Mouse (Mus musculus) urinary bladder, postnatal 10 days (tissue): Measurements from ENCODE around the gene Hist2h4.
A peak's percentile ranks its signal among the peaks of the same experiment; 100 is the strongest.
"Not testable (repeated sequence)": the region's sequence is repeated elsewhere in the genome, so short reads cannot be mapped to it uniquely, and the experiment has no call there.

Source experiments
- DNase-seq: peaks from one replicate; pipeline ENCODE4 v3.0.0; 2022; ENCODE audit warnings: low spot score

Hist2h4 gene

DNA sequence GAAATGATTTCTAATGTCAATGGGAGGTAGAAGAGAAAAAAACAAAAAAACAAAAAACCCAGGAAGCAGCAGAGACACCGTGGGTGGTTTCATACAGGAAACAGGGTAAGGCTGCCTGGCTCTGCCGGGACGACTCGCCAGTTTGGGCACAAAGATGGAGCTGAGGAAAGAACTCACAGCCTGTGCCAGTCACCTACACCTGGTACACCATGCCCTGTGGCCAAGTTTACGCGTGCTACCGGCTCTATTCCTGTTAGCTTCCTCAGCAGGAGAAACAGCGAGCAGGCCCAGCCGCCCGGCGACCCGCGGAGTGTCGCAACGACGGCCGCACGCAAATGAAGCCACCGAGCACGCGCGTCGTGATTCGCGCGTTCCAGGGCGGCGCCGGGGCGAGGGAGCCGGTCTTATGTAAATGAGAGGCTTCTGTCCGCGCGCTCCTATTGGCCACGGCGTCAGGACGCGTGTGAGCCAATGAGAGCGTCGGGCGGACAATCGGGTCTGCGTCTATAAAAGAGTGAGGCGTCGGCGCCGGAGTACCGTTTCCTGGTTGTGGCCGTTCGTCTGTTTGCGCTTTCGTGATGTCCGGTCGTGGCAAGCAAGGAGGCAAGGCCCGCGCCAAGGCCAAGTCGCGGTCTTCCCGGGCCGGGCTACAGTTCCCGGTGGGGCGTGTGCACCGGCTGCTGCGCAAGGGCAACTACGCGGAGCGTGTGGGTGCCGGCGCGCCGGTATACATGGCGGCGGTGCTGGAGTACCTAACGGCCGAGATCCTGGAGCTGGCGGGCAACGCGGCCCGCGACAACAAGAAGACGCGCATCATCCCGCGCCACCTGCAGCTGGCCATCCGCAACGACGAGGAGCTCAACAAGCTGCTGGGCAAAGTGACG, 17.9 kb downstream of the Hist2h4 start, which contains the start of gene Hist2h2aa1:
TSS of gene Hist2h2aa1 (plus strand) at position 495 of the 884 bp plus-strand sequence.
- DNase-seq = peak; percentile 23

DNA sequence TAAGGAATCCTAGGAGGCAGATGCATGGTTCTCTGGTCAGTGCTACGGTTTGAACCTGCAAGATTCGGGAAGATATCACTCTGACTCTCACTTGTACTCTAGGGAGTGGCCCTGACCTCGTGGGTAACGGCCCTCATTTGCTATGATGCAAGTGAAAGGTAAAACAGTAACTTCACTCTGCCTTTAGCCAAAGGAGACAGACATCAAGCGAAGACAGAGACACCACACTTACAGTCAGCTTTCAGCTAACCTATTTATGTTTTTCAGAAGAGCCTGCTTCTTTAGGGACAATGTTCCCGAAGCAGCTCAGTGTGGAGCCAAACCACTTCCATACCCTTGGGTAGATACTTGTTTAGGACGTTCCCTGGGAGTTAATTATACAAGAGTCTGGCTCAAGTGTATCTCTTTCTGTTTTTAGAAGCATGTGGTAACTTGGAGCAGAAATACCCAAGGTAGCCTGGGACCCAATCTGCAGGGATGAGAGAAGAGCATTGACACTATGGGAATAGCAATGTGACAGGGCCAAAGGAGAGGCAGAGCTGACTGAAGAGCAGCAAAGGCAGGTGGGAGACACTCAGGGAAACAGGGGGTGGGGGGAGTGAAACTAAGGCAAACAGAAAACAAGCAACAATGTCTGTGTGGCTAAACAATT, 19.1 kb downstream of the Hist2h4 start:
- DNase-seq = no peak

DNA sequence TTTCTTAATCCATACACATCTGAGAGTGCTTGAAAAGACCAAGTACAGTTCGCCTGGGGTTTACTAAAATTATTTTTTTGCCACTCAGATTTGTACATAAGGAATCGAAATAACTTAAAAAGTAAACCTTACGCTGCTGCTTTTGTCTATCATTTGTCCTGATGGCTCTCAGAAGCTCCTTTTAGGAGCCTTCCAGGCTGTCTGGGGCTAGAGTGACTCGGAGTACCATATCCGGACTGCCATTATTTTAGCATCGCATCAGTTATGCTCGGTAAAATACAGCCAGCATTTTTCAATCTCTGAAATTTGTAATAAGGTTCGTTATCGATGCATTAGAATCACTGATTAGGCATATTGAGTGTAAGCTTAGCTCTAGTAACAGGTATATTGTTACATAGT, 22.3 kb downstream of the Hist2h4 start:
- DNase-seq = no peak

DNA sequence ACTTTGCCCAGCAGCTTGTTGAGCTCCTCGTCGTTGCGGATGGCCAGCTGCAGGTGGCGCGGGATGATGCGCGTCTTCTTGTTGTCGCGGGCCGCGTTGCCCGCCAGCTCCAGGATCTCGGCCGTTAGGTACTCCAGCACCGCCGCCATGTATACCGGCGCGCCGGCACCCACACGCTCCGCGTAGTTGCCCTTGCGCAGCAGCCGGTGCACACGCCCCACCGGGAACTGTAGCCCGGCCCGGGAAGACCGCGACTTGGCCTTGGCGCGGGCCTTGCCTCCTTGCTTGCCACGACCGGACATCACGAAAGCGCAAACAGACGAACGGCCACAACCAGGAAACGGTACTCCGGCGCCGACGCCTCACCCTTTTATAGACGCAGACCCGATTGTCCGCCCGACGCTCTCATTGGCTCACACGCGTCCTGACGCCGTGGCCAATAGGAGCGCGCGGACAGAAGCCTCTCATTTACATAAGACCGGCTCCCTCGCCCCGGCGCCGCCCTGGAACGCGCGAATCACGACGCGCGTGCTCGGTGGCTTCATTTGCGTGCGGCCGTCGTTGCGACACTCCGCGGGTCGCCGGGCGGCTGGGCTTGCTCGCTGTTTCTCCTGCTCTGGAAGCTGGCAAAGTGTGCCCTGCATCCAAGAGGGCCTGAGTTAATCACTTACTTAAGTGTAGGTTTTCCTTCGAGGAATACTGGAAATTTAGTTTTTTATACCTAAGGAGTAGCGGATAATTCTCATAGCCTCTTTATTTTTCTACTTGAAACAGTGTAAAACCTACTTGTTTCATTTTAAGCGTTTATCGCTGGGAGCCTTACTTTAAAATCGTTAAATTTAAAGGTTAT, 22.9 kb downstream of the Hist2h4 start, which contains the start of gene Hist2h2aa2:
TSS of gene Hist2h2aa2 (minus strand) at position 328 of the 850 bp plus-strand sequence.
- DNase-seq = peak; percentile 84

DNA sequence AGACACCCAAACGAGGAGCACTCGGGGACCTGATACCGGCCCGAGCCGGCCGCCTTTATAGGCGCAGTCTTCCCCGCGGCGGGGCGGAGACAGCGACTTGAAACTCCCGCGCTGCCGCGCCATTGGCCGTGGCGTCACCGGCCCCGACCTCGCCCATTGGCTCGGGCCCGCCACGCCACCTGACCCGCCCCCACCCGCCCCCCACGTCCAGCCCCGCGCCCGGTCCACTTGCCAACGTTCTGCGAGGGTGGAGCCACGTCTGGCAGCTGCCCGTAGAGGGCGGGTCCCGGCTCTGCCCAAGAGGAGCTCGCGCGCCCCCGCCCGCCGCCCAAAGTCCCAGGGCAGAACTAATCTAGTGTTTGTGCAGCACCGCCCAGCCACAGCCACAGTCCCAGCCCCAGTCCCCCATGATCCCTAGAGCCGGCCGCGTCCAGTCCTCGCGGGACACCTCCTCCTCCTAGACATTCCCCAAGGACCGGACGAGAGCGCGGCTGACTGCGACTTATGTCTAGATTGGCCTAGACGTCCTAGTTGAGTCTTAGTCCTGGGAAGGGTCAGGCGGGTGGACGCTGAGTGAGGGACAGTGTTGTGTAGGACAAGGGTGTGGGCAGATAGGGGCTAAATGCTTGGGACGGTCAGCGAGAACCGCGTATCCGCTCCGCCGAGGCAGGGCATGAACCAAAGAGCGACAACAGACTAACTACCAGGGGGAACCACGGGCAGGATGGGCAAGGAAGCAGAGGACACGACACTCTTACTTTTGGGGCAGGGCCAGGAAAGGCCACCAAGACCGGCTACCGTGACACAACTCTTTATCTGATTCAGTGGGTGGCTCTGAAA, 23.9 kb downstream of the Hist2h4 start, which contains the start of gene Hist2h3c2:
TSS of gene Hist2h3c2 (minus strand) at position 174 of the 840 bp plus-strand sequence.
- not testable (repeated sequence) for DNase-seq

DNA sequence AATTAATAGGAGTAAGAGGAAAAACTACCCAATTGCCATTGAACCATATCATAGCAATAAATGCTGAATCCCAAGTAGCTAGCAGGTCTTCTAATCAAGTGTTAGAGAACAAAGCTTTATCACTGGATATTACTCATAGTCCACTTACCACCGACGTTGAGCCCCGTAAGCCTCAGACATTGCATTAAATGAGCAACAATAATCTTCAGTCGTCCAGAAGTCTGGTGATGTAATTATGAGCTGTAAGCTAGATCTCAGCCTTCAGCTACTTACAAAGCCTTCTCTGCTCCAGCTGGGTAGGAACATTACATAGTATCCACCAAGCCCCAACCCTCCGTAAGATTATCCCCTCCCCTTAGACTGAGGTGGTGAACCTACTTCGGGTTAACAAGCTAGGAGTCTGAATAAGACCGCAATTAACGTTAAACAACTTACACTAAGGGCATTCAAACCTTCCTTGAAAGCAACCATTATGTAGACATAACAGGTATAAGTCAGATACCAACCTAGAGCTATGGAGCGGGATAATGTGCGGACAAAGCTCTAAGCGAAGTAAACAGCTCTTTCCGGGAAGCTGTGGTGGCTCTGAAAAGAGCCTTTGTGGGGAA, 25.1 kb downstream of the Hist2h4 start:
- DNase-seq = no peak

DNA sequence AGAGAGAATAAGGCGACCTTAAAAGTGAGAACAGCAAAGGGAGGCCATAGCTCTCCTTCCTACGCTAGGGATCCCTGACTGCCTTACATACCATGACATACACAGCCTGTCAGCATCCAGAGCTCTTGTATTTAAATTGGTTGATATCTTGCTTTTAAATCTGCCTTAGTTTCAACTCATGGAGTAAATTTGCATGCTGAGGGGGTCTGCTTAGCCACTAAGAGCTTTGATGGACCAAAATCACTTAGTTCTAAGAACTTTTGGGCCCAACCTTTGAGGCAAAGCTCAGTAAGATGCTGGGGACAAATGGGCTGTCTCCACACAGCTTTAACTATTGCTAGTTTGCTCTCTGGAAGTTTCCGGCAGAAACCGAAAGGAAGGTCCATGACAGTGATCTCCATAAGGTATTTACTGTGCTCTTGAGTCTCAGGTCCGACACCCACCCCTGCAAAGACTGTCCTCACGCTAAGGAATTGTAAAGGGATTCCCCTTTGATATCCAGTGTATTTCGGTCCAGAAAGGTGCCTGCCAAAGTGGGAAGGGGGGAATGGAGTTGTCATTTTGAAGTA, 25.7 kb downstream of the Hist2h4 start:
- DNase-seq = no peak

DNA sequence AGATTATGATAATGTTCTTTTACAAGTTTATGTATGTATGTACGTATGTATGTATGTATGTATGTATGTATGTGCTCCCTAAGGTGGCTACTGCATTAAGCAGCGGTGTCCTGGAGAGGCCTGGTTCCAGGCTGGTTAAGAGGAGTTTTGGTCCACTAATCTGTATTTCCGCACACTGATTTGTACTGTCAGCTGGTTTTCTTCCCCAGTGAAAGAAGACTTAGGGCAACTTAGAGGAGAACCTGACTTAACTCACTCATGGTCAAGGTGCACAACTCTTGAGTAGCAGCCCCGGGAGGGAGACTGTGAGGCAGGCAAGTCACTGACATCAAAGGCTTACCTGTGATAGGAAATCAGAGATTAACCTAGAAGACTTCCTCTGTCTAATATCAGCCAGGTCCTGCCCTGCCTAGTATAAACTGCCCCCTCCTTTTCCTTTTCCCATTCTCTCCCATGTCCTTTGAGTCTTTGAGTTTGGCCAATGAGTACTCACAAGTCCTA, 26.2 kb downstream of the Hist2h4 start:
- no peak for DNase-seq

DNA sequence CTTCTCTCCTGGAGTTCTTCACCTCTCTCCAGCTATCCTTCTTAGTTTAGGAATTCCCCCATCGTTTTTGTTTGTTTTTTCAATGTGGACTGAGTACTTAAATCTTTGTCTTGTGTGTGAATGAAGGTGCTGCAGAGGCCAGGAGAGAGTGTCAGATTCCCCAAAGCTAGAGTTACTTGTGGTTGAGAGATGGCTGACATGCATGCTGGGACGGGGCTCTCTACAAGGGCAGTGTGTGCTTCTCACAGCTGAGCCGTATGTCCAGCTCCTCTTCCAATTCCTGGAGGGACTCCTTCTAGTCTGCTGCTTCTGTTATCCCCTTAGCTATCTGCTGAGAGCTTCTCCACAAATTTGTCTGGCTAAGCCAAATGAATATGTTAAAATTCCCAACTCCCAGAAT, 27.3 kb downstream of the Hist2h4 start:
- no peak for DNase-seq

DNA sequence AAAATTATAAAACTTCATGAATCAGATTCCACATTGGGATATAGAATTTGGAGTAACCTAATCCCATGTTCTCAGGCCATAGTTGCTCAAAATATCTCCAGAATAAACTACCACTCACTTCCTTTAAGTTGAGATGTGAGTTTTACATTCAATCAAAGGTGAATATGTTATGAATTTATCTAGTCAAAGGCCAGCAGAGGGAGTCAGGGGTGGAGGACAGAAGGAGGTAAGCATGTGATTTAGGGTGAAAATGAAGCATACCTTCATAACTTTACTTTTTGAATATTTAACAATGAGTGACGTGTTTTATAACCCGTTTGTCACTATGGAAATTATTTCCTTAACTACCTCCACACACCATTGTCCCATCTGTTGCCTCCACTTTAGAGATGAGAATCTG, 28.2 kb downstream of the Hist2h4 start:
- no peak for DNase-seq

DNA sequence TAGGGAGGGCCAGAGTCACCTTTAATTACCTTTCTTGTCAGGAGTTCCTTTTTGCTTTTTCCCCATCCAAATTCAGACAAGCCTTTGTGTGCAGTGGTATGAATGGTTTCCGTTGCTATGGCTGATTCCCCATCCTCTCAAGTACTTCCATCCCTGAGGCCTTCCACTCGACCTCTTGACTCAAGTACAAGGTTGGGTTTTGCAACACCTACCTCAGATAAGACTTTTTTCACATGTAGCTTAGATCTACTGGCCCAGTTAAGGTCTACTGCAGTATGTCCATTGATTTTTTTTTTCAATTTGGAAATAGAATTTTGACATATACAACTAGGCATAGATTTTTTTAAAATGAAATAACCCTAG, 31.4 kb downstream of the Hist2h4 start:
- no peak for DNase-seq

DNA sequence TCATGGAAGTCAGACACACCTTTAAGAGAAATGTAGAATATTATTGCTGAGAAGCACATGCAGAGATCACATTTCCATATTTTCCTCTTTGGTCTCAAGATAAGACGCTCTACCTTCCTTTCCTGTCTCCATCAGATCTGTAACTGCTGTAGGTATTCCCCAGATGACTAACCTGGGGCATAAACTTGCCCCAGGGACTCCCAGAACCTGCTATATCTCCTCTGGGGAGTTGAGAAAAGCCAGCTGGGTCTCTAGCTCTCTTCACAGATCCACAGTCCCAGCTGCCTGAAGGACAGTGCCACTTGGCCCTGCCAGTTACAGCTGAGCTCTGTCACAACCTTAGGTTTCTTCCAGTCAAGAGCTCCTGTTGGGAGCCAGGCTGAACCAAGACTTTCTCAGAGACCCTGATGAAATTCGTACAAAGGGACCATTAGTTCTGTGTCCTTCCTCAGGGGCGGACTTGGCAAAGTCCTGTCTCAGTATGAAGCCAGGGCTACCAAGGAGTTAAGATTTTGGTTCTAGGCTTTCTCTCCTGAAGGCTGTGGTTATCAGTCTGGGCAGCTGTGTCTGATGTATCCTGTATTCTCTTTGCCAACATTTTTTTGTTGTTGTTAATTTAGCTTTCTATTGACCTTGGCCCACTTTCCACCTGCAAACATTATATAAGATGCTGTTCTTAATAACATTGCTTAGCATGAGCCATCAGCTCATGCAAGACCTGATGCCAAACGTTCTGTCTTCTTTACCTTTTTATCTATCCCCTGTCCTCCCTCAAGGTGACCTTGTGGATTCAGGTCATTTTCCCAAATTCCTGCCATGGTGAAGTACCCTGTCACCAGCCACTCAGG, 32.0 kb downstream of the Hist2h4 start:
- no peak for DNase-seq

DNA sequence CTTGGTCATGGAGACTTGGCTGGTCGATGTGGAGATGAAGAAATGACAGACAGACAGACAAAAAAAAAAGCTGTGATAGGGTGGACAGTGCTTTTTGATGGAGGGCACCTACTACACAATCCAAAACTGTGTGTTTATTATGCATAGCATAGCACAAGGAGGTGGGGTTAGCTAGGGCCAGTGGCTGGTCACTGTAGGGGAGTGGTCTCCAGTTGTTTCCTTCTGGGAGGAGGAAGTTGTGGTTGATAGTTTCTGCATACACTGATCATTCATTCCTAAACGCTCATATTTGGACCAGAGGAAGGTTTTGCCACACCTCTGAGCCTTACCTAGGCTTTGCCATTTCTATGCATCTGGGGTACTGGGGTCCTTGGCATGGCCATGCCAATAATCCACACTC, 32.7 kb downstream of the Hist2h4 start:
- DNase-seq = no peak

DNA sequence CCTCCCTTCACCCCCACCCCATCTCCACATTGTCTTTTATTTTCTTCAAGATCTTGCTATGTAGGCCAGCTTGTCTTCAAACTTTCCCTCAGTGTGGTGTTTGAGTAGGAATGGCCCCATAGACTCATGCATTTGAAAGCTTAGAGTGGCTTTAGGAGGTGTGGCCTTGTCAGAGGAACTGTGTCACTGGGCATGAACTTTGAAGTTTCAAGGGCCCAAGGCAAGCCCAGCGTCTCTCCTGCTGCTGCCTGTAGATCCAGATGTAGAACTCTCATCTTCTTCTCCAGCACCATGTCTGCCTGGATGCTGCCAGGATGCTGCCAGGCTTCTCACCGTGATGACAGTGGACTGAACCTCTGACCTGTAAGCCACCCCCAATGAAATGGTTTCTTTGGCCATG, 34.3 kb downstream of the Hist2h4 start:
- DNase-seq = no peak

DNA sequence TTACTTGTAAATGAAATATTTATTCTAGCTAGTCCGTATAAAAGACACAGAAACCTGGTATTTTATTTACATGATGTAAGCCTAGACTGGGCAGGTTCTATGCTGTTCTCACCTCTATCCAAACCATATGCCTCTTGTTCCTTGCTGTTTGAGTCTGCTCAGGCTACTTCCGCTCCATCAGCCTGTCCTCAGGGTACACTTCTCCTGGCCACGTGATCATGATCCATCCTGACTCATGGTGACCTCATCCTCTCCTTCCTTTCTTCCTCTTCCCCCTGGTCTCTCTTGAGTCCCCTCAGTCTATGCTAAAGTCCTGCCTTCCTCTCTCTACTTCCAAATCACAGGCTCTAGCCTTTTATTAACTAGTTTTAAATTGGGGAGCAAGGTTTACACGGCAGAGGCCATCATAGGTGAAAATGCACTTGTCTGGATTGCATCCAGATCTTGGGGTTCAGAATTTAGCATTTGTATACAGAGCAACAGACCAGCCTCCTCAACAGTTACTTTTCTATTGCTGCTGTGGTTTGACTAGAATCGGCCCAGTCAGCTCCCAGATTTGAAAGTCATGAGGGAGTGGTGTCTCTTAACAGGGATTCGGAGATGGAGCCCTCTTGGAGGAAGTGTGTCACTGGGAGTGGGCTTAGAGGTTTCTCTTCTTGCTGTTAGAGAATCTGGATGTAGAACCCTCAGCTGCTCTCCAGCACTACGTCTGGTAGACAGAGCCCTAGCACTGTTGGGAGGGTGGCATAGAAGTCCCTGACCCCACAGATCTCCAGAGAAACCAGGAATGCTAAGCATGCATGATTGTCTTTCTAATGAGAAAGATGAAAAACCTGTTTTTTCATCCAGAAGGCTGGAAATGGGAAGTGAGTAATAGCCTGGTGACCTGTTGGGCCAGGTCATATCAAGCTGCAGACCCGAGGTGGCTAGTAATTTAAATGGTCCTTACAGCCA, 36.1 kb downstream of the Hist2h4 start:
- no peak for DNase-seq

DNA sequence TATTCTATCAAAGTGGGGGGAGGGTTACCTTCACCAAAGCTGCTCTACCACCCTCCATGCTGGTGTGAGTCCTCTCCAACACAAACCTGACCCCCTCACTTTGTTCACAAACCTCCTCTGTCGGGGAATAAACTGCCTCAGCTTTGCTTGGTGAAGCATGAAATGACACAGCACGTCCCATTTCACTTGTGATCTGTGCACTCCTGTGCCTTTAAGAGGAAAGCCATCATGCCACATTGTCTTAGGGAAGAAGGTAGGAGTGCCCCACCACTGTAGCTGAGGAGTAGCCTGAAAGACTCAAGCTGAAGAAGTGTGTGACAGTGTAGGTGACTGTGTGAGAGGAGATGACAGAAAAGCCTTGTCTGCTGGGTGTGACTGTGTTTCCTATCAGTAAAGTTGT, 37.7 kb downstream of the Hist2h4 start:
- DNase-seq = no peak

DNA sequence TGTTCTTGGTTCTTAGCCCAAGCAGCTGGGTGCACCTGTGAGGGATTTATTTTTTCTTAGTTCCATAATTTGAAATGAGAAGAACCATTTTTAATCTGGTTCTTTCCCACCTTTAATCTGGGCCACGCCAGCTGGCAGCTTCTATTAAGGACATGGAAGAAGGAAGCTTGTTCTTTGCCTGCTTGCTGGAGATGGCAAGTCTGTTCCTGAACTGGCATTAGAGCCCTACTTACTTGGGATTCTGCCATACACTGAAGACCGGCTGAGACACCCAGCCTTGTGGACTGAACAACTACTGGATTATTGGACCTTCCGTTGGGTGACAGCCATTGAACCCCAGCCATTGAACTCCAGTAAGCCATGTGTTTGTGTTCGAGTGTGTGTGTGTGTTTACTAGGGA, 40.3 kb downstream of the Hist2h4 start:
- no peak for DNase-seq

DNA sequence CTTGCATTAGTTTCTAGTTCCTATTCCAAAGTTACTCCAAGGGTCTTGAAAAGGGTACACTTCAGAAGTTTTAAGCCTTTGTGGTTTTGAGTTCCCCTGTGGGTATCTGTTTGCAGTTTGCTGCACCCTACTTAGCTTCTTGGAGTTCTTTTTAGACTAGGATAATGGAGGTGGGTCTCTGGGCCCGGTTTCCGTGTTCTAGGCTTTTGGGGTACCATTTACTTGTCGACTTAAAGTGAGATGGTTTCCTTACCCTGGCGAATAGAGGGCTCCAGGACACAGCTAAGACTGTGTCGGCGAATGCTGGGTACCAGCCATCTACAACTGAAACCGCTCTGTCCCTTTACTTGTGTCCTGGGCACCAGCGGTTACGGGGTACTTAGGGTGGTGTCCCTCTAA, 41.5 kb downstream of the Hist2h4 start:
- no peak for DNase-seq
